Mouse (Mus musculus): Measurements from ENCODE around the gene Ppm1d.

- TF ChIP-seq CTCF (IDR thresholded peaks at IDR 0.05; ENCODE audit: low read depth, low read length) (no peak), EP300 (IDR thresholded peaks at IDR 0.05; ENCODE audit: insufficient read depth, low read depth, low read length) (no peak)
These were observed 684 bp upstream of the Ppm1d start for GRCm38 (mm10) chr11:85310407-85310712.

Measured in ES-Bruce4 (cell line).